Mouse (Mus musculus): ENCODE measurements around the gene Nsg1. TPM values are rescaled to one million over a fixed set of nuclear protein-coding genes. Genes with fewer than 3 reads are reported as not detected.

The Nsg1 gene
- polyA plus RNA-seq (2012; rRNA removed) = 13.9 and 16.9 TPM in 2 replicates

- no peak for DNase-seq (ENCODE audit: low spot score)
These were observed at the start of gene Nsg1 for GRCm38 (mm10) chr5:38159634-38160413. TSS of gene Nsg1 (minus strand) at chr5:38159907.

- no peak for DNase-seq (ENCODE audit: low spot score)
These were observed 49.3 kb upstream of the Nsg1 start for GRCm38 (mm10) chr5:38208985-38209384.

GRCm38 (mm10) chr5:38205303-38205726 lies 45.6 kb upstream of the Nsg1 start:
- no peak for DNase-seq (ENCODE audit: low spot score)

GRCm38 (mm10) chr5:38199686-38200085 lies 40.0 kb upstream of the Nsg1 start:
- DNase-seq (ENCODE audit: low spot score) = no peak

GRCm38 (mm10) chr5:38197482-38197823 lies 37.7 kb upstream of the Nsg1 start:
- peak; percentile 56 for DNase-seq (ENCODE audit: low spot score)

- no peak for DNase-seq (ENCODE audit: low spot score)
These were observed 37.2 kb upstream of the Nsg1 start for GRCm38 (mm10) chr5:38196821-38197481.

- no peak for DNase-seq (ENCODE audit: low spot score)
These were observed 36.2 kb upstream of the Nsg1 start for GRCm38 (mm10) chr5:38195941-38196340.

GRCm38 (mm10) chr5:38194946-38195345 lies 35.2 kb upstream of the Nsg1 start:
- DNase-seq (ENCODE audit: low spot score) = no peak

GRCm38 (mm10) chr5:38190907-38191306 lies 31.2 kb upstream of the Nsg1 start:
- DNase-seq (ENCODE audit: low spot score) = no peak

- no peak for DNase-seq (ENCODE audit: low spot score)
These were observed 27.3 kb upstream of the Nsg1 start for GRCm38 (mm10) chr5:38187006-38187405.

- no peak for DNase-seq (ENCODE audit: low spot score)
These were observed 25.1 kb upstream of the Nsg1 start for GRCm38 (mm10) chr5:38184688-38185285.

GRCm38 (mm10) chr5:38174256-38174912 lies 14.7 kb upstream of the Nsg1 start:
- DNase-seq (ENCODE audit: low spot score) = no peak

GRCm38 (mm10) chr5:38173766-38174165 lies 14.1 kb upstream of the Nsg1 start:
- no peak for DNase-seq (ENCODE audit: low spot score)

GRCm38 (mm10) chr5:38168497-38168896 lies 8.8 kb upstream of the Nsg1 start:
- DNase-seq (ENCODE audit: low spot score) = no peak

GRCm38 (mm10) chr5:38158947-38159633 lies 617 bp downstream of the Nsg1 start:
- DNase-seq (ENCODE audit: low spot score) = peak; percentile 26

GRCm38 (mm10) chr5:38158501-38158946 lies 1.2 kb downstream of the Nsg1 start:
- DNase-seq (ENCODE audit: low spot score) = no peak

- no peak for DNase-seq (ENCODE audit: low spot score)
These were observed 2.2 kb downstream of the Nsg1 start for GRCm38 (mm10) chr5:38157481-38158020.

GRCm38 (mm10) chr5:38153636-38154035 lies 6.1 kb downstream of the Nsg1 start:
- no peak for DNase-seq (ENCODE audit: low spot score)

GRCm38 (mm10) chr5:38152201-38153108 lies 7.3 kb downstream of the Nsg1 start:
- DNase-seq (ENCODE audit: low spot score) = no peak

GRCm38 (mm10) chr5:38151264-38151663 lies 8.4 kb downstream of the Nsg1 start:
- DNase-seq (ENCODE audit: low spot score) = no peak

Data from urinary bladder, adult 2 months (tissue).